Mouse (Mus musculus) brain, embryonic 14.5 days (tissue): ENCODE results near the gene Gpr88. TPM values are rescaled to one million over a fixed set of nuclear protein-coding genes. Genes with fewer than 3 reads are reported as not detected.

ENCODE experiments used
- DNase-seq: peaks from one replicate; pipeline ENCODE4 v3.0.0-alpha.2; 2011; ENCODE audit warnings: low read depth
- CTCF ChIP-seq: fragments of 200-500 bp; IDR thresholded peaks from 2 replicates; pipeline ENCODE4 v1.5.1; 2012; ENCODE audit warnings: inconsistent platforms, mild to moderate bottlenecking, moderate library complexity, borderline replicate concordance; ENCODE audit not compliant: insufficient read depth, insufficient read length; ENCODE audit errors: extremely low read depth
- POLR2A ChIP-seq: fragments of 200-500 bp; IDR thresholded peaks from 2 replicates; pipeline ENCODE4 v1.6.1; 2012; ENCODE audit warnings: mild to moderate bottlenecking, inconsistent platforms, borderline replicate concordance; ENCODE audit not compliant: poor library complexity, insufficient read depth, insufficient read length, severe bottlenecking; ENCODE audit errors: extremely low read depth
- polyA plus RNA-seq: library from polyadenylated mRNA; depleted of rRNA; stranded (reverse); fragments of >200 nt; gene quantifications from 2 replicates; pipeline ENCODE4 v1.2.3, GENCODE M21; 2012

Gene Gpr88
- polyA plus RNA-seq, 1 experiment, result 7.9 TPM

DNA sequence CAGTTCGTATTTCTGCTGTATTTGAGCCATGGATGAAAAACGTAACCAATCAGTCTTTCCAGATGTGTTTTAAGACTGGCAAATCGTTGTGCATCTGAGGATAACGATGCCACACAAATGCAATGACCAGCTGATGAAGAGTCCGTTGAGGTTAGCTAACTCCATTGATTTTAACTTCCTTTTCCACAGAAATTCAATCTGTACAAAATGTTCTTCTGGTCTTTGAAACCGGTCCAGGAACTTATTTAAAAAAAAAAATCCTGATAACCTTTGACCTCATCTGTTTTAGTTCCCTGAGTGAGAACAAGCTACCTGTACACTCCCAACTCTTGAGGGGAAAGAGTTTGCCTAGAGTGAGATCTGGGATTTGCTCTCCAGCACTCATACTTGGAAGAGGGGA is 18.4 kb upstream of the Gpr88 start:
- DNase-seq, result no peak
- TF ChIP-seq CTCF, result no peak
- no peak for TF ChIP-seq POLR2A

DNA sequence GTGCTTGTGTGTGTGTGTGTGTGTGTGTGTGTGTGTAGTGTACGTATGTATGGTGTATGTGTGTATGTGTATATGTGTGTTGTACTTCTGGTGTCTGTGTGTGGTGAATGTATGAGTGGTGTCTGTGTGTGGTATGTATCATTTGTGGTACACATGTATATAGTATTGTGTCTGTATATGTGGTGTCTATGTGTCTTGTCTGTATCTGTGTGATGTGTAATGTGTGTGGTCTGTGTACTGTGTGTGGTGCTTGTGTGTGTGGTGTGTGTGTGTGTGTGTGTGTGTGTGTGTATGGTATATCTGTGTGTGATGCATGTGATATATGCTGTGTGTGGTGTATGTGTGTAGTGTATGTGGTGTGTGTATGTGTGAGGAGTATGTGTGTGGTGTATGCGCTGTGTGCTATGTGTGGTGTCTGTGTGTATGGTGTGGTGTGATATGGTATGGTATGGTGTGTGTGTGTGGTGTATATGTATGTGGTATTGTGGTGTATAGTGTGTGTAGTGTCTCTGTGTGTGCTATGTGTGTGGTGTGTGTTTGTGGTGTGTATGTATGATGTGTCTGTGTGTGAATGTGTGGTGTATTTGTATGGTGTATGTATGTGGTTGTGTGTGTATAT is 13.8 kb upstream of the Gpr88 start:
- TF ChIP-seq POLR2A (no peak), CTCF (no peak)
- no peak for DNase-seq

DNA sequence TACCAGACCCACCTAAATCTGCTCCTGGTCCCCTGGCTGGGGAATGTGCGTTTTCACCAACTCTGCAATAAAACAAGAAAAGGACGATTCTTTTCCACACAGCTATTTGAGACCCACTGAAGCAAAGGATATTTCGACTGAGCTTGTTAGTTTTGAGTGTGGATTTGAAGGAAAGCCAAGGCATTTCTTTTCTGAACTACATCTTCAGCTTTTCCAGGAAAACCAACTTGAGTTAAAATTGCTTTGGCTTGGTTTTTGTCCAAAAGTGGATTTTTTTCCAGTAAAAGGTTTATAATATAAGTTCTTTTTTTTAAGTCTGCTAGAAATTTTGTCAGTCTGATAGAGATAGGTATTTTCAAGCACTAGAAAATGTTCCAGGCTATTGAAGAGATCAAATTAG is 13.1 kb upstream of the Gpr88 start:
- TF ChIP-seq CTCF, result no peak
- no peak for TF ChIP-seq POLR2A
- no peak for DNase-seq

DNA sequence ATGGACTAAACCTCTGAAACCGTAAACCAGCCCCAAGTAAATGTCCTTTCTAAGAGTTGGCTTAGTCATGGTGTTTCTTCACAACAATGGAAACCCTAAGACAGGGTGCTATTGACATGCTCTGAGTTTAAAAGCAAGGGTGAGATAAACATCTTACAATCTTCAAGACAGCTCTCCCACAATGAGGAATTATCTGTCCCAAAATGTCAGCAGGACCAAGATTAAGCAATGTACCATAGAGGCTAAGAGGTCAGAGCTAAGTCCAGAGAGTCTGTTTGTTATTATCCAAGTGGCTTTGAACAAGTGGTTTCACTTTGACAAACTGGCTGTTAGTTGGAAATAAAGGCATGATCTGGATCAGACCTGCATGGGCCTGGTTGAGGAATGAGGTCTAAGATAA is 10.7 kb upstream of the Gpr88 start:
- no peak for TF ChIP-seq POLR2A
- no peak for TF ChIP-seq CTCF

DNA sequence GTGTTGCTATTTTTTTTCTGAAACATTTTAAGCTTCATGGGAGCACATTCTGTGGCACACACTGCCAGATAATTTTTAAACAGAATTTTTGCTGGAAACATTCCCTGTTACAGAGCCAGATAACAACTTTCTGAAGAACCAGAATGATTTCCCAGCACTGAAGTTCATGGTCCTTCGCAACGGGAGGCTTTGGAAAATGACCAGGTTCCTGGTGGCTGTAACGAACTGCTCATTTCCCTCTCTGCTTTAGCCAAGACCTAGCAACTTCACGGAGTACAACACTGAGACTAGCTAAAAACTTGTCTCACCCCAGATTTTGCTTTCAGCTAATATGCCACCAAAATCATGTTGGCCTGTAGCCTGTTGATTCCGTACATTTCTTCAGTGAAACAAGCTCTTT is 9.8 kb upstream of the Gpr88 start:
- DNase-seq, result no peak
- TF ChIP-seq POLR2A (no peak), CTCF (no peak)

More for the DNA sequence above, 10.7 kb upstream of the Gpr88 start:
- DNase-seq, result no peak

DNA sequence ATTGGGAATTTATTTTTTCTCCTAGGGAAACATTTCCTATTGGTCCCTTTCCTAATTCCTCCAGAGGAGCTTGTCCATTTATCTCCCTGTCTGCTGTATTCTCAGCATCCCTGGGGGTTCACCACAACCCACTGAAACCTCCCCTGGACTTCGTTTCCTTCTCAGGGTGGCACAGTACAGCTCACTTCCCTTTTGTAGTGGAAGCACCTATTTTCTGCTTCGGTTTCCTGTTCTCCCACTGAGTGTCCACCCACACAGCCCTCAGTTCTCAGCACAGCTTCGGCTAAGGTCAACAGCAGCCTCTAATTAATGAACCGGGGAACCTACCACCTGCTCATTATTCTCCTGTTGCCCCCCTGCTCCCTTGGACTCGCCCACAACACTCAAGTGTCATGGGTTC is 2.8 kb upstream of the Gpr88 start:
- DNase-seq, result no peak
- TF ChIP-seq CTCF (no peak), POLR2A (no peak)

DNA sequence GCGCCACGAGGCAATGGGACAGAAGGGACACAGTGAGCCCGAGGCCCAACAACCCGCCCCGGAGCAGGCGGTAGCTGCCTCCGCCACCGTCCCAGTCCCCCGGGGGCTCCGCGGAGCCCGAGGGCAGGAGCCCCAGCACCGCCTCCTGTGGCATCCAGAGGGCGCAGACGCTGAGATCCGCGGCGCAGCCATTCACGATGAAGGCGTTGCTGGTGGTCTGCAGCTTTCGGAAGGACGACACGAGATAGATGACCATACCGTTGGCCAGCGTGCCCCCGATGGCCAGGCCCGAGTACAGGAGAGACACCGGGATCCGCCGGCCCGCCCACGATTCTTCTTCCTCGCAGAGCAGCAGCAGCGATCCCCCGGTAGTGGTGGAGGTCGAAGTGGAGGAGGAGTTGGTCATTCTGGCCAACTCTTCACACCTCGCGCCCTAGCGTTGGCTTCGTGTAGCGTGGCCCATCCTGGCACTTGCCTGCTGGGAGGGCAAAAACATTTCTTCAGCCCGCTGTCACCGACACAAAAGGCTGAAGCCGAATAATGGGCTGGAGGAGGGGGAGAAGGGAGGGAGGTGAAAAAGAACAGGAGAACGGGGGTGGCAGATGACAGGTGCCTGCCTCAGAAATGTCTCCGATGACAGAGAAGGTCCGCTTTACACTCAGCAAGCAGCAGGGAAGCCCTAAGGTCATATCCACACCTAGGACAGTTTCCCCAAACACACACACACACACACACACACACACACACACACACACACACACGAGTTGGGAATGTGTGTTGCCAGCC is 855 bp downstream of the Gpr88 start:
- TF ChIP-seq CTCF (peak; percentile 25; the same call in 1 of the 2 replicates), POLR2A (no peak)
- peak; percentile 61 for DNase-seq

DNA sequence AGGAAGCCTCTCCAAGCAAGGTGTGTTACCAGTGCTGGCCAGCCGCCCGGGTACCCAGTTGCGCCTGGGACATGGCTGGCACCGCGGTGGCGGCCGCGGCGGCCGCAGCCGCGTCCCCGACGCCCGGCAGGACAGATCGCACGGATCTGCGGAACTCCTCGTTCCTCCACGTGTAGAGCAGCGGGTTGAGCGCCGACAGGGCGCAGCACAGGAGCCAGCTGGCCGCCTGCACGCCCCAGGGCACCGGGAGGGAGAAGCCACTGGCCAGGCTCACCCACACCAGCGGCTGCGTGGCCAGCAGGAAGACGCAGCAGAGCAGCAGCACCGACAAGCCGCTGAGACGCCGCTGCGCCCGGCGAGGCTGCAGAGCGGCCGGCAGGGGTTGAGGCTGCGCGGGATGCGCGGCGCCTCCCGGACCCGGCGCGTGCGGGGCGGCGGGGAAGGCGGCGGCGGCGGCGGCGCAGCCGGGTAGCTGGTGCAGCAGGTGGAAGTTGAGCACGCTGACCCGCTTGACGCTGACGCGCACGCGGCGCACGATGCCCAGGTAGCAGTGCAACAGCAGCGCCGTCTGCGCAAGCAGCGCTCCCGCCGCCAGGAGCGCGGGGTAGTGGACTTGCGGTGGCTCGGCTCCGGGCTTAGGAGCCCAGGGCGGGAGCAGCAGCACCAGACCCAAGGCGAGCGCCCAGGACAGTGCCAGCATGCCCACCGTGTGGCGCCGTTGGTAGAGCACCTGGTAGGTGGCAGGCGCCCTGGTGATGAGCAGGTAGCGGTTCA is 1.6 kb downstream of the Gpr88 start:
- TF ChIP-seq CTCF, result no peak
- TF ChIP-seq POLR2A, result no peak
- DNase-seq, result peak; percentile 69

DNA sequence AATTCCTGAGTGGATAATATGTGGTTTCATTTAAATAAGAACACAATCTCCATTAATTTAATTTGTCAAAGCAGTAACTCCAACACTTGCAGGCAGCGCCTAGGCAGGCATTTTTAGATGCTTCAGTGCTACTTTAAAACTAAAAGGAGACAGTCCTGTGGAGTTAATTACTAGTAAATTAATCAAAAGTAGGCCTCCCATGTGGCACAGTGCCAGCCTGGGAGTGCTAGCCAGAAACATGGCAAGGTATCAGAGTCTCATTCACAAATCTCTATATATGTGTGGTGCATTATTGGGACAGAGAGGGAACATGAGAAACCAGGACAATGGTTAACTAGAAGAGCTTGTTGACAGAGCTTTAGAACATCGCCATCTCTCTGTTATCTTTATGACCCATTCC is 4.3 kb downstream of the Gpr88 start:
- TF ChIP-seq POLR2A (no peak), CTCF (no peak)
- DNase-seq, result peak; percentile 65

DNA sequence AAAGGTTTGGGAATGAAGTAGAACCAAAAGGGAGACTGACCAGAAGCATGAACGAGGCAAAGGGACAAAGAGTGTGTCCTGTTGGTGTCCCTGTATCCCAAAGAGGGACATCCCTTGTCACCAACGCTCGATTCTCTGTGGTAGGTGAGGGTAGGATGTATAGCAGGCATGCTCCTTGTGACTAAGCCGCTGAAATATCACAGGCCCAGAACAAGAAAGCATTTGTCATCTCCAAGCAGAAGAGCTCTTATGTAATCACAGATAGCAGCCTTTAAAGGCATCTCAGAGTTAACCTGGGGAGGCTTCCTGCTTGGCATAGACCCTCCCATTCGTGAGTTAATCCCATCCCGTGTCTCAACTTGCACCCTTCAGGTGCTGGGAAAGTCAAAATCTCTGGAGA is 8.8 kb downstream of the Gpr88 start:
- DNase-seq, result no peak
- no peak for TF ChIP-seq CTCF

DNA sequence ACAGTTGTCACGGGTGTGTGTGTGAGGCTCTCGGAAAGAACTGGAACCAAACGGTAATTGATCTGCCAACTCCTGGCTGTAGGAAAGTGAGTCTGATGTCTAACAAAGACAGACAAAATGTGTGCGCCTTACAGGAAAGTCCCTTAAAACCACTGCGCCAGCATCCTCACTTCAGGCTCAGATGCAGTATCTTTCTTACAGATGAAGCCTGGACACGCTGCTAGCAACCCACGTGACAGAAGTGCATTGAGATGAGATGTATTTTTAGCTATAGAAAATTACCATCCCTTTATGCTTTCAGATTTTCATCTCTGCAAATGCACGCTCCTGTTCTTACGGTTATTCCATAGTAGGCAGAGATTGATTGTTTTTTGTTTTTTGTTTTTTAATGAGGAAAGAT is 10.6 kb downstream of the Gpr88 start:
- no peak for TF ChIP-seq POLR2A
- no peak for TF ChIP-seq CTCF
- DNase-seq, result peak; percentile 31

DNA sequence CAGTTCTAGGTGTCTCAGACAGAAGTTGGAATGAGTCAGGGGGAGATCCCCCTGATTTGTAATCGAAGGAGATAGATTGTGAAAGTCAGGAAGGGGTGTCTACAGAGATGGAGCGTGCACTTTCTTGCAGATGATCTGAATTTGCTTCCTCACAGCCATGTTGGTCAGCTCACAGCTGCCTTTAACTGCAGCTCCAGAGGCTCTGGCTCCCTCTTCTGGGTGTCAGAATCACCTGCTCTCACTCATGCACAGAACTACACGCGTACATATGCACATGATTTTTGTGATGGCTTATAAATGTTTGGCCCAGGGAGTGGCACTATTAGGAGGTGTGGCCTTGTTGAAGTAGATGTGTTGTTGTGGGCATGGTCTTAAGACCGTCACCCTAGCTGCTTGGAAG is 15.8 kb downstream of the Gpr88 start:
- TF ChIP-seq POLR2A, result no peak
- peak; percentile 16; the same call in 1 of the 2 replicates for TF ChIP-seq CTCF
- DNase-seq, result no peak

DNA sequence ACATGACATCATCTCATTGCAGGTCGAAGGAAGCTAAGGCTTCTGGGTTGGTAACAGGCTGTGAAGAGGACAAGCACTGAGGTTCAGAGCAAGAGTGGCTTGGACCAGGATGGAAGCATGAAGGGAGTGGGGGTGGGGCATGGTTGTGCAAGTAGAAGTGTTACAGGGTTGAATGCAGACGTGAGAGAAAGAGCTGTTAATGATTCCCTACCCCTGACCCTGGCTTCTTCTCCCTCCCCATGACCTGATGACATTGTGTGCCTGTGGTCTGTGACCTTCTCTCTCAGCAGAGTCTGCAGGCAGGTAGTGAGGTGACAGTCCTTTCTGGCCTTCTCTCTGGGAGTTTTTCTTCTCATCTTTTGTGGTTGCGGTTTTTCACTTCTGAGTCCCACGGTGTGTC is 16.4 kb downstream of the Gpr88 start:
- TF ChIP-seq CTCF (no peak), POLR2A (no peak)

More for the DNA sequence above, 16.4 kb downstream of the Gpr88 start:
- no peak for DNase-seq
